Mouse (Mus musculus) T-cell, adult 66 days (primary cell): ENCODE measurements around the gene Hfe2. TPM values are rescaled to one million over a fixed set of nuclear protein-coding genes. Genes with fewer than 3 reads are reported as not detected.

Experiments
- total RNA-seq, 2 experiments: library from RNA; stranded (reverse); gene quantifications; 3 replicates in 1 of 2; 4 replicates in 1 of 2; pipeline ENCODE4 v1.2.4; 2023

Hfe2 gene
- total RNA-seq = not detected

GRCm38 (mm10) chr3:96524914-96525313, at the start of gene Hfe2:
Hfe2 (plus strand) TSS chr3:96525172.

DNA sequence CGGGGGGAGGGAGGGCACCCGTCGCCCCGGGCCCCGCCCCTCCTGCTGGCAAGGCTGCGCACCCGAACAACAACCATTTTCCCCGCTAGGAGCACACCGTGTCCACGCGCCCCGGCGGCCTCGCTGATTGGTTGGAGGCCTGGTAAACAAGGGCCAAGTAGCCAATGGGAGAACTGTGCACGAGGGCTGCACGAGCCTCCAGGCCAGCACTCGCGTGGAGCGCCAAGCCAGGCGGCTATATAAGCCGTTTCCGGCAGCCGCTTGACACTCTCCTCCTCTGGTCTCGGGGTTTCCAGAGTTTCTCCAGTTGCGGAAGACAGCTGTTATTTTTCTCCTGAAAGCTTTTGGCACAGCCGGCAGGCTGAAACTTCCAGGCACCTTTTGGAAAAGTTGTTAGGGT, 32.7 kb downstream of the Hfe2 start, which contains the start of gene Txnip:
Gene Txnip (plus strand): TSS at position 264 of the 400 bp plus-strand sequence.

DNA sequence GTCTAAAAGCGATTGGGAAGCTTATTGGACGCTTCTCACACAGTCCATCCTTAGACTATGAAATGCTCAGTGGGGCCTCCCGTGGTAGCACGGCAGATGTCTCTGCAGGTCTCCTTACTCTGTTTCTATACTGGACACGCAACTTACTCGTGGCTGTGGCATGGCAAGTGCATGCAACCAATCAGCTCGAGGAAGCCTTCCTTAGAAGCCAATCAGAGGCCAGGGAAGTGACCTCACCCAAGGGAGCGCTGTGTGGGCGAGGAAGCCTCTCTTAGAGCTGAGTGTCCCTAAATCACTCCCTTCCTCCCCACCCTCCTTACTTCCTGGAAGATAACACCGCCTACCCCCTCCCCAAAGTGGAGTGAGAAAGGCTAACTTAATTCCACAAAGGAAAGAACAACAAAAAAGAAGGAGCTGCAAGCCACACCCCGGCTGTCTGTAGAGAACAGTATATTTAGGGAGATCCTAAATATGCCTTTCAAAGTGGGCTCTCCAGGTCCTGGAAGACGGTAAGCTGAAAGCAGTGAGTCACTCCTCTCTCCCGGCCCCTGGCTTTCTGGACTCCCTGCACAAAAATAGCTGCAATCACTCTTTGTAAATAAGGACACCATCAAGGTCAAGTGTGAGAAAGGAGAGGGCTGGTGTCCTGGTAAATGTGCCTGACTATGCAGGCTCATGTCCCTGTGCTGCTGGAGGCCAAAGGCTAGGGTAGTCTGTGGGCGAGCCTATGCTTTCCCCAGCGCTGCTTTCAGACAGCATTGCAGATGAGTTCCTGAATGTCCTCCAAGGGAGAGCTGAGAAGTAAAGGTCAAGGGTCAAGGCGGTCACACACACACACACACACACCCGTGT, 51.9 kb downstream of the Hfe2 start, which contains the start of gene Gm16253:
Gene Gm16253 (plus strand): TSS at position 295 of the 852 bp plus-strand sequence.

Other genes with a start within 250 kb of the Hfe2 start
- not detected for gene Fcgr1, start 231.2 kb upstream of the Hfe2 start, total RNA-seq
- not detected for gene BC107364, start 72.9 kb upstream of the Hfe2 start, total RNA-seq
- gene Txnip, start 32.8 kb downstream of the Hfe2 start, total RNA-seq = 100 to 1,000 TPM; 532 to 583 TPM
- not detected for gene Gm16253, start 51.8 kb downstream of the Hfe2 start, total RNA-seq
- gene Polr3gl, start 69.0 kb downstream of the Hfe2 start, total RNA-seq = 10 to 100 TPM; 28.1 to 36.3 TPM
- not detected for gene Ankrd34a, start 71.5 kb downstream of the Hfe2 start, total RNA-seq
- under 1 TPM in 1 of 2 experiments, not detected in 1; 0.50 TPM for gene Lix1l, start 76.0 kb downstream of the Hfe2 start, total RNA-seq
- 10 to 100 TPM; 84.7 to 87.2 TPM for gene Rbm8a, start 104.8 kb downstream of the Hfe2 start, total RNA-seq
- 10 to 100 TPM; 20.8 to 23.0 TPM for gene Pex11b, start 110.2 kb downstream of the Hfe2 start, total RNA-seq
- gene Gm42957, start 110.3 kb downstream of the Hfe2 start, total RNA-seq = under 1 TPM; 0.29 to 0.39 TPM
- 1 to 10 TPM; 2.1 to 2.9 TPM for gene Itga10, start 120.4 kb downstream of the Hfe2 start, total RNA-seq
- under 1 TPM in 1 of 2 experiments, not detected in 1; 0.15 TPM for gene Ankrd35, start 145.0 kb downstream of the Hfe2 start, total RNA-seq
- gene Pias3, start 171.2 kb downstream of the Hfe2 start, total RNA-seq = 10 to 100 TPM; 21.5 to 23.0 TPM
- gene Nudt17, start 183.4 kb downstream of the Hfe2 start, total RNA-seq = 1 to 10 TPM; 2.7 to 4.4 TPM
- gene Polr3c, start 202.5 kb downstream of the Hfe2 start, total RNA-seq = 10 to 100 TPM; 65.6 TPM
- 10 to 100 TPM; 49.3 to 52.8 TPM for gene Rnf115, start 202.5 kb downstream of the Hfe2 start, total RNA-seq